Mouse (Mus musculus) lung, postnatal 36 days (tissue): Measurements from ENCODE around the gene Mis18bp1.
"Not testable (repeated sequence)": the region's sequence is repeated elsewhere in the genome, so short reads cannot be mapped to it uniquely, and the experiment has no call there.

Experiments
- DNase-seq: peaks from one replicate; pipeline ENCODE4 v3.0.0; 2022; ENCODE audit warnings: mixed read lengths

Gene Mis18bp1

GRCm38 (mm10) chr12:65172021-65172951 lies at the start of gene Mis18bp1:
Gene Mis18bp1, minus strand, starts transcription at chr12:65172604.
- DNase-seq, result peak; percentile 97

- no peak for DNase-seq
These were observed 44.0 kb upstream of the Mis18bp1 start for GRCm38 (mm10) chr12:65216404-65216840.

DNA sequence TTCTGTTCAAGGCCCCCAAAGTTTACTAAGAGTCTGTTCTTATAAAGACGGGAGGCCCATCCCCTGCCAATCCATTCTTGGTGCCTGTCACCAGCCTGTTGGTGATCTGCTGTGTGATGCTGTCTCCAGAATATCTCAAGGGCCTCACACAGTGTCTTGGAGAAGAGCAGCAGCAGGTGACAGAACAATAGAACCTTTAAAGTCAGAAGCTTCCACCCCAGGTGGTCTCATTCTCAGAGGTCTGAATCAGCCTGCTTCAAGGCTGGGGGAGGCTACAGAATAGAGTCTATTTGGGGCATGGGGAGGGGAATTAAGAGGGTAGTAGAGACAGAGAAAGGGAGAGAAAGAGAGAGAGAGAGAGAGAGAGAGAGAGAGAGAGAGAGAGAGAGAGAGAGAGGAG lies 34.0 kb upstream of the Mis18bp1 start:
- DNase-seq, result no peak

- no peak for DNase-seq
These were observed 29.4 kb upstream of the Mis18bp1 start for GRCm38 (mm10) chr12:65201812-65202211.

- DNase-seq, result no peak
These were observed 21.7 kb upstream of the Mis18bp1 start for GRCm38 (mm10) chr12:65194003-65194530.

GRCm38 (mm10) chr12:65189213-65189612 lies 16.8 kb upstream of the Mis18bp1 start:
- no peak for DNase-seq

- DNase-seq, result no peak
These were observed 15.0 kb upstream of the Mis18bp1 start for GRCm38 (mm10) chr12:65187365-65187764.

DNA sequence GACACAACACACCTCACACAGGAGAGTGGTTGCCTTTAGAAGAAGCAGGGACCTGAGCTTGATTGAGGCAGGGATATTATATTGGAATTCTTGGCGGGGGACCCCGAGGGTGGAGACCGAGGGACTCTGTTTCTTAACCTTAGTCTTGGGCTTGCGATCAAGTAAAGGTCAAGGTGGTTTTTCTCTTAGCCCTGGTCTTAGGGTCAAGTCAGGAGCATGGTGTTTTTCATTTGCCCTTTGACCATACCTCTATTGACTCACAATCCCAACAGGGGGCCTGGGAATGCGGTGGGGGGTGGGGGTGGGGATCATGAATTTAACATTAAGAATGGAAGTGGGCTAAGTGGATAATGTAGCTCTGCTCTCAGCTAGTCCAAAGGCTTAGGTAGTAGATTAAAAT lies 1.3 kb upstream of the Mis18bp1 start:
- no peak for DNase-seq

DNA sequence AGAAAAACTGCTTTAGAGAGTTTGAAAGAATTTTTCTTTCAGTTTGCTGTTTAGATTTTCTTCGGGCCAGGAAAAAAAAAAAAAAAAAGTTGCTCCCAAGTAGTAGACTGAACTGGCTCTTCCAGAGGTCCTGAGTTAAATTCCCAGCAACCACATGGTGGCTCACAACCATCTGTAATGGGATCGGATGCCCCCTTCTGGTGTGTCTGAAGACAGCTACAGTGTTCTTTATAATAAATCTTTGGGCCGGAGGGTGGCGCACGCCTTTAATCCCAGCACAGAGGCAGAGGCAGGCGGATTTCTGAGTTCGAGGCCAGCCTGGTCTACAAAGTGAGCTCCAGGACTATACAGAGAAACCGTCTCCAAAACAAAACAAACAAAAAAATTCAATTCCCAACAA lies 555 bp upstream of the Mis18bp1 start:
- DNase-seq, result peak; percentile 84

DNA sequence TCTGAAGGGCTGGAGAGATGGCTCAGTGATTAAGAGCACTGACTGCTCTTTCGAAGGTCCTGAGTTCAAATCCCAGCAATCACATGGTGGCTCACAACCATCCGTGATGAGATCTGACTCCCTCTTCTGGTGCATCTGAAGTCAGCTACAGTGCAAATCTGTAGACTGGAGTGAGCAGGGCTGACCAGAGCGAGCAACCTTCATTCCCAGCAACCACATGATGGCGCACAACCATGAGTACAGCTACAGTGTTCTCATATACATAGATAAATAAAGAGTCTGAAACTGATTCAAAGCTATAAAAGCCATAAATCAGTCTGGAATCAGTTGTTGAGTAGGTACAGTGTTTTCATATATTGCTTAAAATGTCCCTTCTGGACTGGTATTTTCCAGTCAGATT lies 36.3 kb downstream of the Mis18bp1 start:
- not testable (repeated sequence) for DNase-seq

- DNase-seq, result no peak
These were observed 53.0 kb downstream of the Mis18bp1 start for GRCm38 (mm10) chr12:65119451-65119850.

DNA sequence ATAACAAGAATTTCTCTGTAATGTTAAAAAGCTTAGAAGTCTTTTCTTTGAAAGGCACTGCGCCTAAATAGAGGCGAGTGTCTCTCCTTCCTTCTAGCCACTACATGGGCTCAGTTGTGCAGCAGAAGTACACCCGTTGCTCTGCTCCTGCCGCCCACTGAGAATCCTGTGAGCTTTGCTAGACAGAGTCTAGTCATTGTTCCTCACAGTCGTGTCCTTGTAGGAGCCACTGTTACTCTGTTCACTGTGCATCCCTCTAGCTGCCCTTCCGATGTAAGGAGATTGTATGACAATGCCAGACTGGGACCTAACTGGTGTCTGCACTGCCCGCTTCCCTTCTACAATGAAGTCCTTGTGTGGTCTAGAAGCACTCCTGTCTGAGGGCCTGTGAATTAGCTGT lies 53.4 kb downstream of the Mis18bp1 start:
- no peak for DNase-seq

GRCm38 (mm10) chr12:65114978-65115377 lies 57.4 kb downstream of the Mis18bp1 start:
- not testable (repeated sequence) for DNase-seq

DNA sequence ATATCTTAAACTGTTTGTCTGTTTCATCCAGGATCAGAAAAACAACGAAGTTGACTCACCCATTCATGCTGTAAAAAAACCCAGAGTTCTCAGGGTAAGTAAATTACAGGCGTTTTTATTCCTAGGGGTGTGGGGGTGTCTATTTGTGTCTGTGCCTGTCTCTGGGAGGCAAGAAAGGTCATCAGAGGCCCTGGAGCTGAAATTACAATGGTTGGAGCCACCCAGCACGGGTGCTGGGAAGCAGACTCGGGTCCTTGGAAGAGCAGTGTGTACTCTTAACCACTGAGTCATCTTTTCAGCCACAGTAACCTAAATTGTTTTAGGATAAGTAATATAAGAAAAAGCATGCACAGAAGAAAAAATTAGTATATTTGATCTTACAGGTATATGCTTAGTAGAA lies 58.5 kb downstream of the Mis18bp1 start:
- DNase-seq, result no peak

GRCm38 (mm10) chr12:65112811-65113210 lies 59.6 kb downstream of the Mis18bp1 start:
- DNase-seq, result no peak

DNA sequence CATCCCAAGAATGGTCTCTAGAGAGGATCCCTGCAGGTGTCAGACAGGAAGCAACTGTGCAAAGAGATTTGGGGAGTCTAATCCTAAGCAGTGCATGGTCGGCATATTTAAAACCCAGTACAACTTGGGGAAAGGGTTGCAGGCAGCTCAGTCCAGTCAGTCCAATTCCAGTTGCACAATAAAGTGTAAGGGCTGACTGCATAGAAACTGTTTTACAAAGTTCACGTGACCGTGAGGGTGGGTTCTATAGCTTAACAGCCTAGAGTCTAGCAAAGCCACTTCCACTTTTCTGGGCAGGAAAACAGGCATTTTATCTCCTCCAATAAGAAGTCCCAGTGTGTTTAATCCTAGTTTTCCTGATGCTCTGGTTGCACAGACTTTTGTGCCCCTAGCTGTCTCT lies 60.9 kb downstream of the Mis18bp1 start:
- DNase-seq, result no peak

DNA sequence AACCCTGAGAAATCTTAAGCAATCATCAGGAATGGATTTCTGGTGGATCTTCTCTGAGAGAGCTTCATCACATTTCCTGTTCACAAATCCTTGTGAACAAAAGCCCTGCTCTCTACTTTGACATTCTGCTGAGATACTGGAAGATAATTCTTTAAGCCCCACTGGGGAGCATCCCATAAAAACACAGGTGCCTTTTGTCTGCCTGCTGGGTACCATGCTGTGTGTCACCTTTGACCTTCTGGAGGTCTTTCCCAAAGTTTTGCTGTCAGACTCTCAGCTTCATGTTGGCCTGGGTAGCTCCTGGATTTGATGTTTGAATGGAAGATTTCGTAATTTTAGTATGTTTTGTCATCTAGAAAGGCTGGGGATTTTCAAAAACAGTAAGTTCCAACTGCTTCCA lies 63.7 kb downstream of the Mis18bp1 start:
- DNase-seq, result no peak
